Mouse (Mus musculus): ENCODE data around the gene Olig3. TPM values are rescaled to one million over a fixed set of nuclear protein-coding genes. Genes with fewer than 3 reads are reported as not detected.

The Olig3 gene
- polyA plus RNA-seq, 1 experiment = not detected

DNA sequence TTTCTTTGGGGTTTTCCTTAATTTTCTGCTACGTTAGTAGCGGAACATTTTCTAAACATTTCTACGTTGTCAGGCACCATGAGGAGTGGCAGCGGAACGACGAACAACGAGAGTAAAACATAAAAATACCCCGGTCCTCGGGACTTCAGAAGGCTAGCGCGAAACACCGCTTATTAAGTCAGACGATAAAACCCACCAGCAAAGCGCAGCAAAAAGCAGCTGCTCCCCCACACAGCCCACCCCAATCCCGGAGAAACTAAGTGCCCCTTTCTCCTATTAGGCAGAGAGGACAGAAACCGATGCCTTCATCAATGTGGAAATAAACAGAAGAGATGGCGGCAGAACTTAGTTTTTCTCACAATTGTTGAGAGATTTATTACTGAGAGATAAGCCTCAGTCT is 6.5 kb downstream of the Olig3 start:
- H3K36me3 ChIP-seq (ENCODE audit: control insufficient read depth, insufficient read depth) = no peaks in the 10 kb centered on the region
- TF ChIP-seq FOSL1 (IDR thresholded peaks at IDR 0.05; ENCODE audit: insufficient read depth, low read length, poor library complexity, severe bottlenecking) (no peak), MYOG (IDR thresholded peaks at IDR 0.05; ENCODE audit: control insufficient read depth, extremely low read depth, insufficient read length) (no peak), MAX (IDR thresholded peaks at IDR 0.05) (no peak), CTCF (IDR thresholded peaks at IDR 0.05; ENCODE audit: control insufficient read depth, insufficient read depth, insufficient read length) (no peak)
- peaks cover 34% of the 10 kb centered on the region for H3K27me3 ChIP-seq (ENCODE audit: control insufficient read depth, insufficient read depth, insufficient read length)
- H3K4me3 ChIP-seq (ENCODE audit: insufficient read depth, poor library complexity, severe bottlenecking) = no peak overlapping the region
- no peaks in the 10 kb centered on the region for H3K79me2 ChIP-seq (ENCODE audit: control insufficient read depth, insufficient read depth)
- H3ac ChIP-seq (ENCODE audit: control insufficient read depth, insufficient read length, low read depth) = no peak overlapping the region
- no peaks in the 10 kb centered on the region for H3K79me3 ChIP-seq (ENCODE audit: low read depth)

DNA sequence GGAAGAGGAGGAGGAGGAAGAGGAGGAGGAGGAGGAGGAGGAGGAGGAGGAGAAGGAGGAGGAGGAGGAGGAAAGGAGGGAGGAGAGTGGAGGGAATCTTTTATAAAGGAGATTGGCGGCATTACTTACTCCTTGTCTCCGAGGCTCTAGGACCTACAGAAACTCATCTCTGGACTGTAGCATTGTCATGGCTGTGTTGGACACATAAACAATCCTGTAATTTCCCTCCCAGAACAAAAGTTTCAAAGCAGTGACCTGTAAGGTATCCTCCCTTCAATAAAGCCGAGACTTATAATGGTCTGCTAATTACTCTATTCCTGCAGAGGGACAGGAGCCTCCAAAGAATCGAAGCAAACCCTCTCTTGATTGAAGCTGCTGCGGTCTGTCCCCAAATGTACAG is 7.0 kb downstream of the Olig3 start:
- TF ChIP-seq CTCF (IDR thresholded peaks at IDR 0.05; ENCODE audit: control insufficient read depth, insufficient read depth, insufficient read length) (no peak), CEBPB (IDR thresholded peaks at IDR 0.05; ENCODE audit: low read depth) (no peak), MAX (IDR thresholded peaks at IDR 0.05) (no peak), USF1 (IDR thresholded peaks at IDR 0.05; ENCODE audit: low read depth) (no peak), MYOD1 (IDR thresholded peaks at IDR 0.05; ENCODE audit: control insufficient read depth, insufficient read length, low read depth) (no peak), MYOG (IDR thresholded peaks at IDR 0.05; ENCODE audit: control insufficient read depth, extremely low read depth, insufficient read length) (no peak), FOSL1 (IDR thresholded peaks at IDR 0.05; ENCODE audit: insufficient read depth, low read length, poor library complexity, severe bottlenecking) (no peak)
- H3K79me3 ChIP-seq (ENCODE audit: low read depth) = no peaks in the 10 kb centered on the region
- H3K27me3 ChIP-seq (ENCODE audit: control insufficient read depth, insufficient read depth, insufficient read length) = peaks cover 34% of the 10 kb centered on the region
- no peak overlapping the region for H3ac ChIP-seq (ENCODE audit: control insufficient read depth, insufficient read length, low read depth)
- H3K79me2 ChIP-seq (ENCODE audit: control insufficient read depth, insufficient read depth) = no peaks in the 10 kb centered on the region
- no peaks in the 10 kb centered on the region for H3K36me3 ChIP-seq (ENCODE audit: control insufficient read depth, insufficient read depth)
- no peak overlapping the region for H3K4me3 ChIP-seq (ENCODE audit: insufficient read depth, poor library complexity, severe bottlenecking)

DNA sequence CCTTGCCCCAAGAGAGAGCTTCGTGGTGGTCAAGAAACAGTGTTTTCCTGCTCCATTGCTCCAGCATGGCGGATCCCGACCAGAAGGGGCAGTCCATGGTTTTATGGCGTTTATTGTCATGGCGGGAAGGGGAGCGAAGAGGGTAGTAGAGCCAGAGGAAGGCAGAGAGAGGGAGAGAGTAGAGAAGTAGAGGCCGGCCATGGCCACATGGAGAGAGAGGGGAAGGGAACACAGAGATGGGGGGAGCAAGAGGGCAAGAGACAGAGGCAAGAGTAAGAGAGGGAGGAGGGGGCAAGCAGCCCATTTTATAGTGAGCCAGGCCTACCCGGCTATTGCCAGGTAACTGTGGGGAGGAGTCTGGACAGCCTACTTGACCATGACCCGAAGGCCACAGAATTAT is 12.8 kb downstream of the Olig3 start:
- H3ac ChIP-seq (ENCODE audit: control insufficient read depth, insufficient read length, low read depth) = no peak overlapping the region
- H3K4me3 ChIP-seq (ENCODE audit: insufficient read depth, poor library complexity, severe bottlenecking) = no peak overlapping the region
- H3K36me3 ChIP-seq (ENCODE audit: control insufficient read depth, insufficient read depth) = no peaks in the 10 kb centered on the region
- no peaks in the 10 kb centered on the region for H3K79me2 ChIP-seq (ENCODE audit: control insufficient read depth, insufficient read depth)
- no peaks in the 10 kb centered on the region for H3K79me3 ChIP-seq (ENCODE audit: low read depth)
- TF ChIP-seq MAX (IDR thresholded peaks at IDR 0.05) = no peak
- no peak for TF ChIP-seq MYOG (IDR thresholded peaks at IDR 0.05; ENCODE audit: control insufficient read depth, extremely low read depth, insufficient read length)
- no peak for TF ChIP-seq USF1 (IDR thresholded peaks at IDR 0.05; ENCODE audit: low read depth)
- no peak for TF ChIP-seq MYOD1 (IDR thresholded peaks at IDR 0.05; ENCODE audit: control insufficient read depth, insufficient read length, low read depth)
- H3K27me3 ChIP-seq (ENCODE audit: control insufficient read depth, insufficient read depth, insufficient read length) = peaks cover 17% of the 10 kb centered on the region

DNA sequence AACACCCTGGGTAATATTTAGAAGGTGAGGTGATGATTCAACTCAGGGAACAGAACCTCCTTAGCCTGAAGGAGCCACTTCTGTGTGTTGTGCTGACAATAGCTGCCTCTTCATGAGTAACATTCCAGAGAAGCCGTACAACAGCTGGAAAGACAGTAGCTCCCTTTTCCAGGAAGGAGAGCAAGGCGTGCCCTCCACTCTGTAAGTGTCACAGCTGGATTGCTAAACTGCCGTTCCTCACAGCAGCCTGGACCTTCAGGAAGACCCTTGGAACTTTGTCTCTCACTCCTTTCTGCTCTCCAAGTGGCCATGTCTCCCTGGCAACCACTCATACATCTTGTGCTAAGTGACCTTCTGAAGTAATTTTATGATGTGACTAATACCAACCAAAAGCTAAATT is 13.8 kb downstream of the Olig3 start:
- Histone ChIP-seq H3K36me3 (ENCODE audit: control insufficient read depth, insufficient read depth) (no peaks in the 10 kb centered on the region), H3K4me3 (ENCODE audit: insufficient read depth, poor library complexity, severe bottlenecking) (no peak overlapping the region), H3ac (ENCODE audit: control insufficient read depth, insufficient read length, low read depth) (no peak overlapping the region), H3K27me3 (ENCODE audit: control insufficient read depth, insufficient read depth, insufficient read length) (peaks cover 22% of the 10 kb centered on the region), H3K79me3 (ENCODE audit: low read depth) (no peaks in the 10 kb centered on the region), H3K79me2 (ENCODE audit: control insufficient read depth, insufficient read depth) (no peaks in the 10 kb centered on the region)
- TF ChIP-seq MAX (IDR thresholded peaks at IDR 0.05) = no peak
- no peak for TF ChIP-seq MYOG (IDR thresholded peaks at IDR 0.05; ENCODE audit: control insufficient read depth, extremely low read depth, insufficient read length)
- TF ChIP-seq CTCF (IDR thresholded peaks at IDR 0.05; ENCODE audit: control insufficient read depth, insufficient read depth, insufficient read length) = no peak
- no peak for TF ChIP-seq FOSL1 (IDR thresholded peaks at IDR 0.05; ENCODE audit: insufficient read depth, low read length, poor library complexity, severe bottlenecking)
- TF ChIP-seq MYOD1 (IDR thresholded peaks at IDR 0.05; ENCODE audit: control insufficient read depth, insufficient read length, low read depth) = no peak
- TF ChIP-seq CEBPB (IDR thresholded peaks at IDR 0.05; ENCODE audit: low read depth) = no peak
- no peak for TF ChIP-seq USF1 (IDR thresholded peaks at IDR 0.05; ENCODE audit: low read depth)

DNA sequence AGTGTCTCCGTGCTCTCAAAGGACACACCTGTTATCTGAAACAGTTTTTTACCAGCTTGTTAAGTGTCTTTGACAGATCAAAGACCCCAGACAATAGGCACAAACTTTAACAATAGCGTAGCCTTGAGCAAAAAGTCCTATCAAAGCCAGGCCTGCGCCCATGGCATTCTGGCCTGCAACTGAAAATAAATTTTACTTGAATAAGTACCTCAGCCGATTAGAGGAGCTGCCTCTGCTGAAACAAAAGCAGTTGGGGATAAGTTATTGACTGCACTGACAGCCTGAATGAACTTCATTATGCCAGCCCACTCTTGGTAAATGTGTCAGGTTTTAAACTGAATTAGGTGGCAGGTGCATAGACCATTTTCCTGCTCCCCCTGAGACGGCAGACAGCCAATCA is 15.9 kb downstream of the Olig3 start:
- no peak for TF ChIP-seq MAX (IDR thresholded peaks at IDR 0.05)
- no peak for TF ChIP-seq FOSL1 (IDR thresholded peaks at IDR 0.05; ENCODE audit: insufficient read depth, low read length, poor library complexity, severe bottlenecking)
- no peak for TF ChIP-seq MYOG (IDR thresholded peaks at IDR 0.05; ENCODE audit: control insufficient read depth, extremely low read depth, insufficient read length)
- no peak for TF ChIP-seq MYOD1 (IDR thresholded peaks at IDR 0.05; ENCODE audit: control insufficient read depth, insufficient read length, low read depth)
- no peak for TF ChIP-seq USF1 (IDR thresholded peaks at IDR 0.05; ENCODE audit: low read depth)
- Histone ChIP-seq H3ac (ENCODE audit: control insufficient read depth, insufficient read length, low read depth) (no peak overlapping the region), H3K36me3 (ENCODE audit: control insufficient read depth, insufficient read depth) (no peaks in the 10 kb centered on the region), H3K79me2 (ENCODE audit: control insufficient read depth, insufficient read depth) (no peaks in the 10 kb centered on the region), H3K4me3 (ENCODE audit: insufficient read depth, poor library complexity, severe bottlenecking) (no peak overlapping the region), H3K79me3 (ENCODE audit: low read depth) (no peaks in the 10 kb centered on the region), H3K27me3 (ENCODE audit: control insufficient read depth, insufficient read depth, insufficient read length) (peaks cover 16% of the 10 kb centered on the region)

DNA sequence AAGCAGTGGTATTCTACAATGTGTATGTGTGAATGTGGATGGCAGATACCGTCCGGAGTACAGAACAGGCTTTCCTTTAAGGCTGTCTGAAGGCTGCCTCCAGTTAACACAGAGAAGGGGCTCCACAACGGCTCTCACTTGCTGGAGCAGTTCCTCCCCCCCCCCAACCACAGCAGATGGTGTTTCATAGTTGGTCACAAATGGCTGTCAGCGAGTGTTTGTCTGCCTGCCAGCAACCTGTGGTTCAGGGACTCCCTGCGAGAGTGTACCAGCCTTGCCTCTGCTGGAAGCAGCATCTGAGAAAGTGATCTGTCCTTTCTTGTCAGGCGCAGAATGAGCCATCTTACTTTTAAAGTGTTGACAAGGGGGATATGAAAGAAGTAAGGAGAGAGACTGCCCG is 17.5 kb downstream of the Olig3 start:
- Histone ChIP-seq H3K4me3 (ENCODE audit: insufficient read depth, poor library complexity, severe bottlenecking) (no peak overlapping the region), H3K27me3 (ENCODE audit: control insufficient read depth, insufficient read depth, insufficient read length) (peaks cover 16% of the 10 kb centered on the region), H3K36me3 (ENCODE audit: control insufficient read depth, insufficient read depth) (no peaks in the 10 kb centered on the region), H3K79me2 (ENCODE audit: control insufficient read depth, insufficient read depth) (no peaks in the 10 kb centered on the region), H3K79me3 (ENCODE audit: low read depth) (no peaks in the 10 kb centered on the region), H3ac (ENCODE audit: control insufficient read depth, insufficient read length, low read depth) (no peak overlapping the region)
- TF ChIP-seq MYOG (IDR thresholded peaks at IDR 0.05; ENCODE audit: control insufficient read depth, extremely low read depth, insufficient read length) (no peak), CTCF (IDR thresholded peaks at IDR 0.05; ENCODE audit: control insufficient read depth, insufficient read depth, insufficient read length) (no peak), FOSL1 (IDR thresholded peaks at IDR 0.05; ENCODE audit: insufficient read depth, low read length, poor library complexity, severe bottlenecking) (no peak), USF1 (IDR thresholded peaks at IDR 0.05; ENCODE audit: low read depth) (no peak), CEBPB (IDR thresholded peaks at IDR 0.05; ENCODE audit: low read depth) (no peak), MAX (IDR thresholded peaks at IDR 0.05) (no peak), MYOD1 (IDR thresholded peaks at IDR 0.05; ENCODE audit: control insufficient read depth, insufficient read length, low read depth) (no peak)

Measured in C2C12 (cell line).